Mouse (Mus musculus) lung, embryonic 14.5 days (tissue): ENCODE measurements around the gene Bin2. TPM values are rescaled to one million over a fixed set of nuclear protein-coding genes. Genes with fewer than 3 reads are reported as not detected.

ENCODE experiments used
- ATAC-seq: fragments of 200-750 bp; cut with Nextera tagmentation; 2 replicates; pipeline ENCODE4 v1.8.0; 2017; ENCODE audit warnings: mild to moderate bottlenecking, moderate TSS enrichment, moderate library complexity; ENCODE audit not compliant: insufficient read depth
- DNase-seq: peaks from one replicate; pipeline ENCODE4 v3.0.0-alpha.2; 2015
- H3K27ac ChIP-seq: fragments of 300-500 bp; sonication (generic); 2 replicates; pipeline ENCODE4 v1.5.1; 2014; ENCODE audit warnings: low read depth, mild to moderate bottlenecking, moderate library complexity
- H3K27me3 ChIP-seq: fragments of 300-500 bp; sonication (generic); 2 replicates; pipeline ENCODE4 v1.6.1; 2014; ENCODE audit warnings: low read length, control low read depth; ENCODE audit not compliant: insufficient read depth
- H3K36me3 ChIP-seq: fragments of 300-500 bp; sonication (generic); 2 replicates; pipeline ENCODE4 v1.6.1; 2014; ENCODE audit warnings: control low read depth; ENCODE audit not compliant: insufficient read depth
- H3K4me1 ChIP-seq: fragments of 300-500 bp; sonication (generic); 2 replicates; pipeline ENCODE4 v1.6.1; 2014; ENCODE audit warnings: antibody characterized with exemption, control low read depth; ENCODE audit not compliant: insufficient read depth
- H3K4me2 ChIP-seq: fragments of 300-500 bp; sonication (generic); 2 replicates; pipeline ENCODE4 v1.6.1; 2014; ENCODE audit warnings: mild to moderate bottlenecking
- H3K4me3 ChIP-seq: fragments of 300-500 bp; sonication (generic); 2 replicates; pipeline ENCODE4 v1.5.1; 2014; ENCODE audit warnings: low read depth, low read length
- H3K9ac ChIP-seq: fragments of 300-500 bp; sonication (generic); 2 replicates; pipeline ENCODE4 v1.6.1; 2014
- H3K9me3 ChIP-seq: fragments of 300-500 bp; sonication (generic); 2 replicates; pipeline ENCODE4 v1.6.1; 2016; ENCODE audit warnings: low read depth, low read length, control low read depth
- CTCF ChIP-seq: IDR thresholded peaks from 2 replicates; pipeline ENCODE4 v1.5.1; 2016; ENCODE audit warnings: antibody characterized with exemption, low read depth
- WGBS: fragments of 180-500 bp; shearing (Covaris S2); extraction: QIAGEN DNeasy Blood & Tissue Kit; methylation state at CpG from one replicate; pipeline ENCODE4 v1.1.7; 2014; 5-methylcytosine and 5-hydroxymethylcytosine counted together
- polyA plus RNA-seq: library from polyadenylated mRNA; unstranded; fragments of >200 nt; fragmentation: Nextera tagmentation; extraction: Ambion mirVana; gene quantifications from 2 replicates; pipeline ENCODE4 v1.2.1, GENCODE M21; 2014

Bin2 gene
- polyA plus RNA-seq, 1 experiment from 2014 or later: 4.8 TPM

- H3K4me1 ChIP-seq: no peaks in the 10 kb centered on the region
- no peaks in the 10 kb centered on the region for H3K27me3 ChIP-seq
- H3K4me3 ChIP-seq: no peak overlapping the region
- TF ChIP-seq CTCF: no peak
- ATAC-seq: no peak
- H3K27ac ChIP-seq: no peak overlapping the region
- H3K36me3 ChIP-seq: no peaks in the 10 kb centered on the region
- no peak overlapping the region for H3K4me2 ChIP-seq
- 68% methylated on average over 1 of the region's 1 CpGs for whole genome bisulfite sequencing
- H3K9ac ChIP-seq: no peak overlapping the region
- no peaks in the 10 kb centered on the region for H3K9me3 ChIP-seq
- DNase-seq: no peak
Observed at GRCm38 (mm10) chr15:100654271-100654670, 15.1 kb downstream of the Bin2 start.

- DNase-seq (no peak), ATAC-seq (no peak)
- no peaks in the 10 kb centered on the region for H3K36me3 ChIP-seq
- H3K9ac ChIP-seq: no peak overlapping the region
- H3K4me2 ChIP-seq: no peak overlapping the region
- no peak overlapping the region for H3K4me3 ChIP-seq
- H3K4me1 ChIP-seq: no peaks in the 10 kb centered on the region
- H3K27me3 ChIP-seq: no peaks in the 10 kb centered on the region
- H3K9me3 ChIP-seq: no peaks in the 10 kb centered on the region
- no peak for TF ChIP-seq CTCF
- H3K27ac ChIP-seq: no peak overlapping the region
- WGBS: 54% methylated on average over 9 of the region's 9 CpGs
Observed at GRCm38 (mm10) chr15:100651610-100652009, 17.7 kb downstream of the Bin2 start.

- Histone ChIP-seq H3K27ac (no peak overlapping the region), H3K36me3 (no peaks in the 10 kb centered on the region), H3K9me3 (no peaks in the 10 kb centered on the region), H3K4me3 (no peak overlapping the region), H3K9ac (no peak overlapping the region), H3K4me1 (no peaks in the 10 kb centered on the region), H3K4me2 (no peak overlapping the region), H3K27me3 (no peaks in the 10 kb centered on the region)
- ATAC-seq (no peak), DNase-seq (no peak)
- WGBS: 75% methylated on average over 10 of the region's 10 CpGs
- no peak for TF ChIP-seq CTCF
Observed at GRCm38 (mm10) chr15:100650111-100650510, 19.2 kb downstream of the Bin2 start.

GRCm38 (mm10) chr15:100646161-100646560 is 23.2 kb downstream of the Bin2 start:
- DNase-seq (no peak), ATAC-seq (no peak)
- no peak overlapping the region for H3K27ac ChIP-seq
- no peak overlapping the region for H3K4me2 ChIP-seq
- WGBS: 76% methylated on average over 6 of the region's 6 CpGs
- TF ChIP-seq CTCF: no peak
- no peaks in the 10 kb centered on the region for H3K9me3 ChIP-seq
- H3K9ac ChIP-seq: no peak overlapping the region
- H3K36me3 ChIP-seq: no peaks in the 10 kb centered on the region
- H3K27me3 ChIP-seq: no peaks in the 10 kb centered on the region
- no peak overlapping the region for H3K4me3 ChIP-seq
- no peaks in the 10 kb centered on the region for H3K4me1 ChIP-seq

GRCm38 (mm10) chr15:100642451-100642850 is 26.9 kb downstream of the Bin2 start:
- DNase-seq (no peak), ATAC-seq (no peak)
- 82% methylated on average over 7 of the region's 7 CpGs for WGBS
- H3K9ac ChIP-seq: no peak overlapping the region
- H3K4me3 ChIP-seq: no peak overlapping the region
- no peaks in the 10 kb centered on the region for H3K36me3 ChIP-seq
- no peaks in the 10 kb centered on the region for H3K4me1 ChIP-seq
- no peak for TF ChIP-seq CTCF
- H3K4me2 ChIP-seq: no peak overlapping the region
- no peaks in the 10 kb centered on the region for H3K9me3 ChIP-seq
- H3K27ac ChIP-seq: no peak overlapping the region
- peaks cover 12% of the 10 kb centered on the region for H3K27me3 ChIP-seq

- no peak overlapping the region for H3K4me2 ChIP-seq
- no peak for DNase-seq
- no peaks in the 10 kb centered on the region for H3K4me1 ChIP-seq
- no peak overlapping the region for H3K4me3 ChIP-seq
- 51% methylated on average over 11 of the region's 16 CpGs for WGBS
- no peak for ATAC-seq
- H3K9me3 ChIP-seq: no peaks in the 10 kb centered on the region
- H3K27me3 ChIP-seq: peaks cover 23% of the 10 kb centered on the region
- H3K36me3 ChIP-seq: no peaks in the 10 kb centered on the region
- no peak for TF ChIP-seq CTCF
- H3K27ac ChIP-seq: no peak overlapping the region
- H3K9ac ChIP-seq: no peak overlapping the region
Observed at GRCm38 (mm10) chr15:100641226-100641810, 28.0 kb downstream of the Bin2 start.

GRCm38 (mm10) chr15:100639972-100640750 is 29.2 kb downstream of the Bin2 start:
- no peaks in the 10 kb centered on the region for H3K9me3 ChIP-seq
- no peak for TF ChIP-seq CTCF
- no peaks in the 10 kb centered on the region for H3K36me3 ChIP-seq
- ATAC-seq (no peak), DNase-seq (no peak)
- peaks cover 35% of the 10 kb centered on the region for H3K27me3 ChIP-seq
- no peaks in the 10 kb centered on the region for H3K4me1 ChIP-seq
- 57% methylated on average over 16 of the region's 16 CpGs for WGBS
- H3K4me3 ChIP-seq: no peak overlapping the region
- no peak overlapping the region for H3K27ac ChIP-seq
- H3K9ac ChIP-seq: no peak overlapping the region
- H3K4me2 ChIP-seq: no peak overlapping the region
